Mouse (Mus musculus) left cerebral cortex, postnatal 25 days (tissue): ENCODE data around the gene Trub1. TPM values are rescaled to one million over a fixed set of nuclear protein-coding genes. Genes with fewer than 3 reads are reported as not detected.

Experiments used
- DNase-seq, 2 experiments: peaks; one replicate each; pipeline ENCODE4 v3.0.0; 2022; ENCODE audit warnings: low spot score in 2 of 2, mixed read lengths in 1 of 2
- intact Hi-C: fragments of 180-260 bp; cut with DNase I; formaldehyde crosslinking; loops from one replicate; pipeline ENCODE4 v1.15.1; 2025
- total RNA-seq, 2 experiments: library from RNA; stranded (reverse); gene quantifications; 2 replicates each; pipeline ENCODE4 v1.2.3; 2021

Trub1 gene
- 10 to 100 TPM; 15.0 to 15.4 TPM for total RNA-seq

- DNase-seq, result peak; percentile 90 to 93
- intact Hi-C loops, result no loop called here
Observed at GRCm38 (mm10) chr19:57452492-57453217, at the start of gene Trub1. Gene Trub1 (plus strand): TSS chr19:57452912.

- intact Hi-C loops, result loop anchor here (2.0 kb wide), 1 partner anchor 239 kb away; no protein-coding TSS in a partner anchor
- DNase-seq, result peak; percentile 51 to 55
Observed at GRCm38 (mm10) chr19:57403700-57404501, 48.8 kb upstream of the Trub1 start.

- DNase-seq, result peak; percentile 7 to 13
- intact Hi-C loops, result loop anchor here (2.0 kb wide), 1 partner anchor 238 kb away; no protein-coding TSS in a partner anchor
Observed at GRCm38 (mm10) chr19:57404502-57404848, 48.2 kb upstream of the Trub1 start.

GRCm38 (mm10) chr19:57407947-57408346 lies 44.8 kb upstream of the Trub1 start:
- DNase-seq, result no peak
- intact Hi-C loops, result no loop called here

GRCm38 (mm10) chr19:57411375-57412196 lies 41.1 kb upstream of the Trub1 start:
- DNase-seq, result peak; percentile 34 to 57
- intact Hi-C loops, result no loop called here

GRCm38 (mm10) chr19:57413170-57413569 lies 39.5 kb upstream of the Trub1 start:
- no peak for DNase-seq
- intact Hi-C loops, result no loop called here

- intact Hi-C loops, result no loop called here
- DNase-seq, result no peak
Observed at GRCm38 (mm10) chr19:57413918-57414317, 38.8 kb upstream of the Trub1 start.

- DNase-seq, result peak; percentile 25 to 58
- intact Hi-C loops, result no loop called here
Observed at GRCm38 (mm10) chr19:57415031-57415807, 37.5 kb upstream of the Trub1 start.

- intact Hi-C loops, result no loop called here
- DNase-seq, result no peak
Observed at GRCm38 (mm10) chr19:57417800-57418580, 34.7 kb upstream of the Trub1 start.

GRCm38 (mm10) chr19:57423402-57423801 lies 29.3 kb upstream of the Trub1 start:
- intact Hi-C loops, result no loop called here
- DNase-seq, result no peak

- intact Hi-C loops, result no loop called here
- DNase-seq, result no peak
Observed at GRCm38 (mm10) chr19:57425296-57425695, 27.4 kb upstream of the Trub1 start.

- intact Hi-C loops, result no loop called here
- no peak for DNase-seq
Observed at GRCm38 (mm10) chr19:57426841-57427240, 25.9 kb upstream of the Trub1 start.

GRCm38 (mm10) chr19:57427756-57428438 lies 24.8 kb upstream of the Trub1 start:
- no peak for DNase-seq
- intact Hi-C loops, result no loop called here

GRCm38 (mm10) chr19:57428641-57429040 lies 24.1 kb upstream of the Trub1 start:
- intact Hi-C loops, result no loop called here
- DNase-seq, result no peak

- intact Hi-C loops, result no loop called here
- no peak for DNase-seq
Observed at GRCm38 (mm10) chr19:57429926-57430325, 22.8 kb upstream of the Trub1 start.

GRCm38 (mm10) chr19:57431476-57431875 lies 21.2 kb upstream of the Trub1 start:
- no peak for DNase-seq
- intact Hi-C loops, result no loop called here

GRCm38 (mm10) chr19:57434024-57434423 lies 18.7 kb upstream of the Trub1 start:
- no peak for DNase-seq
- intact Hi-C loops, result no loop called here

GRCm38 (mm10) chr19:57436586-57437021 lies 16.1 kb upstream of the Trub1 start:
- intact Hi-C loops, result no loop called here
- no peak for DNase-seq
